Mouse (Mus musculus): Measurements from ENCODE around the gene Mfsd6l.

Gene Mfsd6l

DNA sequence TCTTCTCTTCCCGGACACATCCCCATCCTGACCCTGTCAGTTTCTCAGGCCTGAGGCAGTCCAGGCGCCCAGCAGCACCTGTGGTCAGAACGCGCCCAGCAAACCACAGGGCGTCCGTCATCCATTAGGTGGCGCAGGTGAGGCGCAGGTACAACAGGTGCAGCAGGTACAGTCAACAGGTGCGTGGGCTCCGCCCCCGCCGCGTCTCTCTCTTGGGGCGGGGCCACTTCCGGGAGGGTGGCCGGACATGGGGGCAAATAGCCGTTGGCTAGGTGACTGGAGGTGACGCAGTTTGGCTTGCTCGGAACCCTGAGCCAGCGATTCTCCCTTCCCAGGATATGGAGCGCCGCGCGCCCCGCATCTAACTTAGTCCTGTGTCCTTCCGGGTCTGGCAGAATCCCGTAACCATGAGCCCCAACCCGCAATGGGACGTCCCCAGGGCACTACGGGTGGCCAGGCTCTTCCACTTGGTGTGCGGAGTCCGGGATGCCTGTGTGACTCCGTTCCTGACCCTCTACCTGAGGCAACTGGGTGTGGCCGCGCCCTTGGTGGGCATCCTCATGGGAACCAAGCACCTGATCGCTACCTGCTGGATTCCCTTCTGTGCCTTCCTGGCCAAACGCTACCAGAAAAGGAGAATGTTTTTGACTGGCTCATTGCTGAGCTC is at the start of gene Mfsd6l:
Gene Mfsd6l (plus strand): TSS at position 269 of the 667 bp plus-strand sequence.
- DNase-seq (ENCODE audit: low read depth in 2 of 2, low spot score in 2 of 2) = no peak

GRCm38 (mm10) chr11:68507246-68507645 is 48.7 kb upstream of the Mfsd6l start:
- no peak for DNase-seq (ENCODE audit: low read depth in 2 of 2, low spot score in 2 of 2)

DNA sequence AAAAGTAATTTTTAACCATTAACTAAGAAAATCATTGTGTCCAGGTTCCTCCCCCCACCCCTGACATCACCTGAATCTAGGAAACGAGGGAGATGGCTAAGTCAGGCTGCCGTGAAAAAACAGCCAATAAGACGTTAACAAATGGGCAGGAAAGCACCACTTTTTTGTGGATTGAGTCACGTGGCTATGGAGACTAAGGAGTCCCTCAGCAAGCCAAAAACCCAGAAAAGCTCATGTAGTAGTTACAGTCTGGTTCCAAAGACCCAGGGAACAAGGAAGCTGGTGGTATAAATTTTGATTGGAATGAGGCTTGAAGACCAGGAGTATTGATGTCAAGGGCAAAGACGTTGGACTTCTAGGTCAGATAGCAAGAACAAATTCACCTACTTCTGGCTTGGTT is 47.4 kb upstream of the Mfsd6l start:
- no peak for DNase-seq (ENCODE audit: low read depth in 2 of 2, low spot score in 2 of 2)

- DNase-seq (ENCODE audit: low read depth in 2 of 2, low spot score in 2 of 2) = no peak
These were observed 46.8 kb upstream of the Mfsd6l start for GRCm38 (mm10) chr11:68509194-68509593.

- DNase-seq (ENCODE audit: low read depth in 2 of 2, low spot score in 2 of 2) = no peak
These were observed 42.0 kb upstream of the Mfsd6l start for GRCm38 (mm10) chr11:68513969-68514368.

GRCm38 (mm10) chr11:68519362-68519761 is 36.6 kb upstream of the Mfsd6l start:
- DNase-seq (ENCODE audit: low read depth in 2 of 2, low spot score in 2 of 2) = no peak

- no peak for DNase-seq (ENCODE audit: low read depth in 2 of 2, low spot score in 2 of 2)
These were observed 36.2 kb upstream of the Mfsd6l start for GRCm38 (mm10) chr11:68519815-68520214.

DNA sequence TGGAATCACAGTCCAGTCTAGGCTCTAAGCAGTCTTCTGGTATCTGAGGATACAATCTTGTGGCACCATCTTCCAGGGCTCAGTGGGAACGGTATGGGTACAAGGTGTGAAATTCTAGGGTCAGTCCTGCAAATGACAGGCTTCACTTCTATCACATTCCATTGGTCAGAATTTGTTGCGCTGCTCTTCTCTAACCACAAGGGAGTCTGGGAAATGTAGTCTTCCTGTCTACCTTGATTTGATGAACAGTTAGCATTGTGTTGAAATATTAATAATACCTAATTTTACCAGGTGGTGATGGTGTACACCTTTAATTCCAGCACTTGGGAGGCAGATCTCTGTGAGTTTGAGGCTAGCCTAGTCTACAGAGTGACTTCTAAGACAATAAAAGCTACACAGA is 35.5 kb upstream of the Mfsd6l start:
- no peak for DNase-seq (ENCODE audit: low read depth in 2 of 2, low spot score in 2 of 2)

DNA sequence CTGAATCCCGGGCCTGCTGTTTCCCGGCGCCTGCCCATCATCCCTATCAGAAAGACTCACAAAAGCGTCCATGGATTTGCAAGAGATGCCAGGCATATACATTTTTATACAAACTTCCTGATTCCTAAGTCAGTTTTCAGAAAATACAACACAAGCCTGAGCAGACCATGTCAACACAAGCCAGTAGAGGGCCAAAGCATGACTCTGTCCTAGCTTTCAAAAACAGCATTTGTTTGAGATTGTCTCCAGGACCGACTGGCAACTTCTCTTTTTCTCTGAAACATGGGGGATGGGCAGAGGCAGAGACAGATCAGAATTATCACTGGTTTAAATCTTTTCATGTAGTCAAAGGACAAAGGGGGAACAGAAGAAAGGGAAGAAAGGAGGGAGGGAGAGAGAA is 34.6 kb upstream of the Mfsd6l start:
- DNase-seq (ENCODE audit: low read depth in 2 of 2, low spot score in 2 of 2) = no peak

GRCm38 (mm10) chr11:68526441-68526840 is 29.5 kb upstream of the Mfsd6l start:
- no peak for DNase-seq (ENCODE audit: low read depth in 2 of 2, low spot score in 2 of 2)

DNA sequence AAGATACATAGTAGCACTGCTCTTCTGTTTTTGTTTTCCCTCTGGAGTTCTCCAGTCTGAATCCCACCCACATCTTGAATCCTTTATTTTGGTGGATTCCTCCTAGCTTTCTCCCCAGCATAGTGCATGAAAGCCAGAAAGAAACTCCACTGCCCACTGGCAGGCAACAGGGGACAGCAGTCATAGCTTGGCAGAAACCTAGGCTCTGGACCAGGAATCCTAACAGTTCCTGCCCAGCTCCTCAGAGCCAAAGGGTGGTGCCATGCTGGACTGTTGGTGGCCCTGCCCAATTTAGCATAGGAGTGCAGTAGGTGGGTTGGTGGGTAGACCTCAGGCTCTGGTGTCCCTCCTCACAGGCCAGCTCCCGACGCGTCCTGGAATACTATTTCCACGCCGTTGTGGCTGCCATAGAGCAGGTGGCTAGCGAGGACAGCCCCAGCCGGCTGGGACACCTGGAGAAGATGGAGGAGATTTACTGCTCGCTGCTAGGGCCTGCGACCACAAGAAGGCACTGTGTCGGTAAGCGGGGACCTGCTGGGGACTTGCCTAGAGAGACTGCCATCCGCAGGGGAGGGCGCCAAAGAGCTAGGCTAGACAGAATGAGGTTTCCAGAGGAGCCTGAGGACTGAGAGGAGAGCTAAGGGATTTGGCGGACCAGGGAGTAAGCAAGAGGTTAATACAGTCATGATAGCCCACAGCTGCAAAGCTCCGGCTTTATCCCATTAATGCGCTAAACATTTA is 24.8 kb upstream of the Mfsd6l start:
- DNase-seq (ENCODE audit: low read depth in 2 of 2, low spot score in 2 of 2) = no peak

- no peak for DNase-seq (ENCODE audit: low read depth in 2 of 2, low spot score in 2 of 2)
These were observed 23.9 kb upstream of the Mfsd6l start for GRCm38 (mm10) chr11:68531941-68532535.

DNA sequence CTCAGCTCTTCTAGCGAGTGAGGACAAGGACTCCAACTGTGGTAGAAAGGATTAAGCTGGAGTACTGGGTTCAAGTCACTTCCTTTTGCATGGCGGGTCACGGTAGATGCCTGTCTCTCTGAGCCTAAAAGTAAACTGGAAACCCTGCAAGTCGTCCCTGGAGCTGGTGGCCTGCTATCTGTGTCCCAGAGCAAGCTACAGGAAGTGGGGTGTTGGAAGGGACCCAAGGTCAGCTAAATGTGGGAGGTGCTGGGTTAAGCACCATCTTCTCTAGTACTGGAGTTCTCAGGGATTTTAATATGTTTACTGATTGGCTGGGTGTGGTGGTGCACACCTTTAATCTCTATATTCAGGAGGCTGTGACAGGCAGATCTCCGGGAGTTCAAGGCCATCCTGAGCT is 23.2 kb upstream of the Mfsd6l start:
- DNase-seq (ENCODE audit: low read depth in 2 of 2, low spot score in 2 of 2) = no peak

DNA sequence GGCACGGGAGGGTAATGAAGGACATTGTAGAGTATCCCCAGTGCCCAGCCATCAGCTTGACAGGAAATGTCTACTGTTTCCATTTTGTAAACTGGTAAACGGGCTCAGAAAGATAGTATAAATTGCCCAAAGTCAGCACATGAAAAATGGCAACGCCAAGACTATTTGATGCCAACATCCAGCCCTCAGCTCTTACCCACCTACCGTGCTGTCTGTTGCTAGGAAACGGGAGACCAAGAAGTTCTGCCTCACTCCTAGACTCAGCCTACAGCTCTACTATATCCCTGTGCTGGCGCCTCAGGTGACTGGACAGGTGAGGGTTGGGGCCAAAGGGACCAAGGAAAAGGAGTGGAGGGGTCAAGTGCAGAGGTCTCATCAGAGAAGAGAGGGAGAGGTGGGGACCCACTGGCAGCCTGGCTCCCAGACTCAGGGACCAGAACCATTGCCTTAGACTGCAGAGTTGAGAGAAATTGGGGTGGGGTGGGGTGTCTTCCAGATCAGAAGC is 22.0 kb upstream of the Mfsd6l start:
- no peak for DNase-seq (ENCODE audit: low read depth in 2 of 2, low spot score in 2 of 2)

GRCm38 (mm10) chr11:68536026-68536425 is 20.0 kb upstream of the Mfsd6l start:
- no peak for DNase-seq (ENCODE audit: low read depth in 2 of 2, low spot score in 2 of 2)

- DNase-seq (ENCODE audit: low read depth in 2 of 2, low spot score in 2 of 2) = no peak
These were observed 19.5 kb upstream of the Mfsd6l start for GRCm38 (mm10) chr11:68536465-68536864.

GRCm38 (mm10) chr11:68539621-68540020 is 16.4 kb upstream of the Mfsd6l start:
- no peak for DNase-seq (ENCODE audit: low read depth in 2 of 2, low spot score in 2 of 2)

GRCm38 (mm10) chr11:68544554-68544953 is 11.4 kb upstream of the Mfsd6l start:
- DNase-seq (ENCODE audit: low read depth in 2 of 2, low spot score in 2 of 2) = no peak

GRCm38 (mm10) chr11:68545172-68545571 is 10.8 kb upstream of the Mfsd6l start:
- no peak for DNase-seq (ENCODE audit: low read depth in 2 of 2, low spot score in 2 of 2)

- DNase-seq (ENCODE audit: low read depth in 2 of 2, low spot score in 2 of 2) = no peak
These were observed 10.2 kb upstream of the Mfsd6l start for GRCm38 (mm10) chr11:68545682-68546222.

DNA sequence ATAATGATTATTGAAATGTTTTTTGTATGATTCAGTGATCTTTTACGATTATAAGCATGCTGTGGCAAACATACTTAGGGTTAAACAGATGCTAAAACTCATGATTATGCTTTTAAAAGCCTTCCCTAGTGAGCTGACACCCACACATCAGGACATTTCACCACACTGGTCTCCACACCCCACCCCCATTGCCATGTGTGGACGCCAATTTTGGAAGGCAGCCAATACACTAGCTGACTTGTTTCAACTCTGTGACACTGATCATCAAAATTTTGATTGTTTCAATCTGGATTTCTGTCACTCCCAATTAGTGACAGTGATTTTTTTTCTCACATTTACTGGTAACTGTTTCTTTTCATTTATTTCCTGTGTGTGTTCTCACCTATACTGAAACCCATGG is 8.5 kb upstream of the Mfsd6l start:
- no peak for DNase-seq (ENCODE audit: low read depth in 2 of 2, low spot score in 2 of 2)

DNA sequence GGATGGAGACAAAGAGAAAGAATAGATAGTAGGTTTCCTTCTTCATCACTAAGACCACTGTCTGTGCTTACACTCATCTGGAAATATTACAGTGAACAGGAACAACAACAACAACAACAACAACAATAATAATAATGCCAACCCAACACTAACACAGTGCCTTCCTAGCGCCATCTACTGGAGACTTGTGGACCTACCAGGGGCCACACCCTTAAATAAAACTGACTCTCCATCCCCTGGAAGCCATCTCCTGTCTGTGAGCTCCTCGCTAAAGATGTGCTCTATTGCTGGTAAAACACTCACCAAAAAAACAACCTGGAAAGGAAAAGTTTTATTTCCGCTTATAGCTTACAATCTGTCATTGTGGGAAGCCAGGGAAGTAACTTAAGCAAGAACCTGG is 6.4 kb upstream of the Mfsd6l start:
- DNase-seq (ENCODE audit: low read depth in 2 of 2, low spot score in 2 of 2) = peak in 1 of 2 experiments; percentile 26
